In the genomic region with DNA sequence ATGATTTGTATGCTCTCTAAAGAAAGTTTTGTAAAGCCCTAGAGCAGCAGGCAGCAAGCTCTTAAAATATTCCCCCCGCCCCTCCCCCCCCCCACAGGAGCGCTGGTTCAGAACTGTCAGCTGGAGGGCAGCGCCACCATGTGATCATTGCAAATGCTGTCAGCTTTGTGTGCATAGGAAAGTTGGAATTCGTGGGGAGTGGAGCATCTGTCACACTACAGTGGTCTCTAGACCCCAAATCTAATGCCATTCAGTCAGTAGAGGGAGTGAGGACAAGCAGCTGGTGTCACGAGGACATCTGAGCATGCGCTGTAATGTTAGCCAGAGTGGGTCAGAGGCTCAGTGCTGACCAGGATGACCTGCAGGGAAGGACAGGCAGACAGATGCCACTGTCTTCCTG, we compare ENCODE assay signal across 10 mouse cellular contexts. TPM values are rescaled to one million over a fixed set of nuclear protein-coding genes. Genes with fewer than 3 reads are reported as not detected.
DNase-seq lines count a peak whose midpoint lies in the region; ATAC-seq lines count a peak whose summit lies in the region.
"Had no signal": no experiment of that assay in that cellular context is flagged by ENCODE, and none has a peak within 500 bp of the region (broad histone marks: within the 10 kb centered on the region; RNA-seq: fewer than 3 reads in every experiment).

No protein-coding gene starts in this region.

- no peak overlapping the region for H3K4me3 ChIP-seq in midbrain, embryonic 10.5 days
- H3K4me3 ChIP-seq in midbrain, embryonic 16.5 days (ENCODE audit: low read depth, low read length), result no peak overlapping the region
- H3K4me3 ChIP-seq in forebrain, embryonic 16.5 days (replicated peaks; ENCODE audit: low read length), result no peak overlapping the region
- no peak overlapping the region for H3K4me3 ChIP-seq in neural tube, embryonic 12.5 days

- peak; percentile 30 to 47 for DNase-seq in cerebellum, postnatal 14 days
- DNase-seq in cerebellum, adult 9-11 months, result no peak
- peak; percentile 51 for DNase-seq in midbrain, embryonic 10.5 days (ENCODE audit: low spot score)
- no peak for DNase-seq in frontal cortex, postnatal 14 days (ENCODE audit: low spot score in 2 of 2)
- no peak for DNase-seq in testis, postnatal 10 days (ENCODE audit: low spot score)

- 14% methylated on average over 6 of the region's 6 CpGs for whole genome bisulfite sequencing in midbrain, embryonic 10.5 days
- 11% methylated on average over 6 of the region's 6 CpGs for WGBS in midbrain, embryonic 16.5 days
- 25% methylated on average over 6 of the region's 6 CpGs for WGBS in forebrain, embryonic 16.5 days
- 15% methylated on average over 6 of the region's 6 CpGs for WGBS in neural tube, embryonic 12.5 days

- 0 out of 2 replicates have a peak overlapping the region, but pooled peaks have one; percentile 30 for H3K27ac ChIP-seq in midbrain, embryonic 10.5 days (replicated peaks)
- no peak overlapping the region for H3K27ac ChIP-seq in midbrain, embryonic 16.5 days (ENCODE audit: low read length)
- no peak overlapping the region for H3K27ac ChIP-seq in forebrain, embryonic 16.5 days (ENCODE audit: low read length)
- no peak overlapping the region for H3K27ac ChIP-seq in neural tube, embryonic 12.5 days
- H3K27ac ChIP-seq: macrophage had no signal

- H3K9me3 ChIP-seq in midbrain, embryonic 10.5 days (replicated peaks), result no peaks in the 10 kb centered on the region
- no peaks in the 10 kb centered on the region for H3K9me3 ChIP-seq in midbrain, embryonic 16.5 days (replicated peaks; ENCODE audit: control insufficient read depth, low read length, poor library complexity, severe bottlenecking)
- no peaks in the 10 kb centered on the region for H3K9me3 ChIP-seq in forebrain, embryonic 16.5 days (ENCODE audit: control insufficient read depth, low read length)
- H3K9me3 ChIP-seq in neural tube, embryonic 12.5 days, result no peaks in the 10 kb centered on the region

- H3K27me3 ChIP-seq in midbrain, embryonic 10.5 days (ENCODE audit: low read depth, poor library complexity, severe bottlenecking), result peaks cover 11% of the 10 kb centered on the region
- H3K27me3 ChIP-seq in midbrain, embryonic 16.5 days (ENCODE audit: control insufficient read depth, insufficient read depth, low read depth, low read length), result peaks cover 2% of the 10 kb centered on the region; the same call in 1 of the 2 replicates
- H3K27me3 ChIP-seq in forebrain, embryonic 16.5 days (replicated peaks; ENCODE audit: control insufficient read depth, insufficient read depth, low read length), result no peaks in the 10 kb centered on the region
- H3K27me3 ChIP-seq in neural tube, embryonic 12.5 days (replicated peaks), result no peaks in the 10 kb centered on the region

- H3K4me2 ChIP-seq in midbrain, embryonic 16.5 days (ENCODE audit: low read length), result no peak overlapping the region
- no peak overlapping the region for H3K4me2 ChIP-seq in forebrain, embryonic 16.5 days (ENCODE audit: low read length)
- no peak overlapping the region for H3K4me2 ChIP-seq in neural tube, embryonic 12.5 days (replicated peaks)

- ATAC-seq in midbrain, embryonic 16.5 days, result no peak
- ATAC-seq in forebrain, embryonic 16.5 days, result 0 out of 2 replicates have a peak, but pooled peaks have one; percentile 33
- ATAC-seq in neural tube, embryonic 12.5 days (ENCODE audit: low FRiP score, low read depth), result peak; percentile 63

- H3K36me3 ChIP-seq in midbrain, embryonic 10.5 days, result no peaks in the 10 kb centered on the region
- H3K36me3 ChIP-seq in midbrain, embryonic 16.5 days (ENCODE audit: control insufficient read depth, insufficient read depth, low read length), result no peaks in the 10 kb centered on the region; the same call in 1 of the 2 replicates
- no peaks in the 10 kb centered on the region for H3K36me3 ChIP-seq in forebrain, embryonic 16.5 days (ENCODE audit: control insufficient read depth, insufficient read depth)
- no peaks in the 10 kb centered on the region for H3K36me3 ChIP-seq in neural tube, embryonic 12.5 days
- H3K36me3 ChIP-seq: G1E had no signal

- H3K4me1 ChIP-seq in midbrain, embryonic 10.5 days, result peaks cover 39% of the 10 kb centered on the region
- H3K4me1 ChIP-seq in midbrain, embryonic 16.5 days (ENCODE audit: control insufficient read depth, insufficient read depth, low read length), result no peaks in the 10 kb centered on the region
- H3K4me1 ChIP-seq in forebrain, embryonic 16.5 days (replicated peaks; ENCODE audit: control insufficient read depth, insufficient read depth, low read length), result peaks cover 14% of the 10 kb centered on the region
- peaks cover 7% of the 10 kb centered on the region; the same call in 1 of the 2 replicates for H3K4me1 ChIP-seq in neural tube, embryonic 12.5 days

- H3K9ac ChIP-seq in midbrain, embryonic 16.5 days (ENCODE audit: low read depth, low read length), result no peak overlapping the region
- H3K9ac ChIP-seq in forebrain, embryonic 16.5 days (replicated peaks; ENCODE audit: low read depth, low read length), result no peak overlapping the region
- no peak overlapping the region for H3K9ac ChIP-seq in neural tube, embryonic 12.5 days

RNA-seq across cellular contexts. Expression of gene Eif4e3, which starts 42.9 kb away (rescaled TPM):
- polyA plus RNA-seq in midbrain, embryonic 10.5 days (2016; fragmentation: Nextera tagmentation; extraction: Ambion mirVana), result 10.8 and 13.1 TPM in 2 replicates
- 7.4 and 8.7 TPM in 2 replicates for polyA plus RNA-seq in midbrain, embryonic 16.5 days (2015; fragmentation: Nextera tagmentation; extraction: Ambion mirVana)
- polyA plus RNA-seq in forebrain, embryonic 16.5 days (2015; fragmentation: Nextera tagmentation; extraction: Ambion mirVana), result 8.8 and 10.2 TPM in 2 replicates
- 12.8 and 14.3 TPM in 2 replicates for polyA plus RNA-seq in neural tube, embryonic 12.5 days (2016; fragmentation: Nextera tagmentation; extraction: Ambion mirVana)
- polyA plus RNA-seq: G1E had no signal

RNA-seq across cellular contexts. Expression of gene Gm20696, which starts 43.0 kb away (rescaled TPM):
- polyA plus RNA-seq in midbrain, embryonic 10.5 days (2016; fragmentation: Nextera tagmentation; extraction: Ambion mirVana), result 3.2 and 3.4 TPM in 2 replicates
- 2.4 and 3.1 TPM in 2 replicates for polyA plus RNA-seq in midbrain, embryonic 16.5 days (2015; fragmentation: Nextera tagmentation; extraction: Ambion mirVana)
- 3.0 and 6.3 TPM in 2 replicates for polyA plus RNA-seq in forebrain, embryonic 16.5 days (2015; fragmentation: Nextera tagmentation; extraction: Ambion mirVana)
- polyA plus RNA-seq in neural tube, embryonic 12.5 days (2016; fragmentation: Nextera tagmentation; extraction: Ambion mirVana), result 3.2 and 4.8 TPM in 2 replicates
- polyA plus RNA-seq: G1E had no signal

Comparison
In these comparisons a context has a peak if more than half of its experiments do, and no peak if none do; other contexts are left out.
1. DNase-seq: peak in cerebellum, postnatal 14 days (2 of 2) and midbrain, embryonic 10.5 days (single experiment); none in cerebellum, adult 9-11 months (single experiment), frontal cortex, postnatal 14 days (0 of 2) and testis, postnatal 10 days (single experiment).